Mouse (Mus musculus) B cell, adult 2 months (primary cell): ENCODE data around the gene Tns1.

Experiments used
- DNase-seq, 2 experiments: peaks; one replicate each; pipeline ENCODE4 v3.0.0; 2022

Tns1 gene

DNA sequence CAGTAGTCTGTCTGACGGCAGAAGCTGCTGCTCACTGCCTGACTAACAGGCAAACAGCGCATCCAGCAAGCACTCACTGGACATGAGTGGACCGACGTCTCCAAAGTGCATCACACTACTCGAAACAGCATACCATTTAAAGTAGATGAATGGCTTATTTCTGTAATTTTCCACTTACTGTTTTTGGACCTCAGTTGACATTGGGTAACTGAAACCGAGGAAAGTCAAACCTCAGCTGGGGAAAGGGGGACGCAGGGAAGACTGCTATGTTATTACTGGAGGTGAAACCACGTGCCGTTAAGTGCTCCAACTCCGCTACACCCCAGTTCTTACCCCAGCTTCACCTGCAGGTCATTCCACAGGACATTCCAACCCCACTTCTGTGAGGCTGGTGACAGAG lies 111.5 kb downstream of the Tns1 start:
- no peak for DNase-seq

GRCm38 (mm10) chr1:74009495-74009894 lies 114.8 kb downstream of the Tns1 start:
- no peak for DNase-seq

- no peak for DNase-seq
These were observed 115.3 kb downstream of the Tns1 start for GRCm38 (mm10) chr1:74008966-74009365.

DNA sequence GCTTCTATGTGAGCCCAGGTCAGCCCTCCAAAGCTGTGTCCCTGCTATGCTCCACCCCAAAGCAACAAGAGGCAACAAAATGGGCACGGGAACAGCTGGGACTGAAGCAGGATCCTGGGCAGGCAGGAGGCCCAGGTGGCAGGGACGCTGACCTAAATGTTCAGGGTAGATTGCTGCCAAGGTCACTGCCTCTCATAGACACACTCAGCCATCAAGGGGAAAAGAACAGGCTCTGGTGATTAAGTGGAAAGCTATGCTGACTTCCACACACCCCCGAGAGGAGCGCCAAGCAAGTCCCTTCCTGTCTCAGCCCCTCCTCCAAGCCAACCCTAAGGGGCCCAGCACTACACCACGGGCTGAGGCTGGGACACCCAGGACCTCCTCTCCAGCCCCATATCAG lies 115.8 kb downstream of the Tns1 start:
- no peak for DNase-seq

- DNase-seq: peak; percentile 8 to 14
These were observed 116.7 kb downstream of the Tns1 start for GRCm38 (mm10) chr1:74007398-74008050.

GRCm38 (mm10) chr1:74005020-74005419 lies 119.2 kb downstream of the Tns1 start:
- no peak for DNase-seq

- no peak for DNase-seq
These were observed 120.5 kb downstream of the Tns1 start for GRCm38 (mm10) chr1:74003723-74004122.

- no peak for DNase-seq
These were observed 122.8 kb downstream of the Tns1 start for GRCm38 (mm10) chr1:74001449-74001820.

- DNase-seq: no peak
These were observed 123.3 kb downstream of the Tns1 start for GRCm38 (mm10) chr1:74000810-74001448.

DNA sequence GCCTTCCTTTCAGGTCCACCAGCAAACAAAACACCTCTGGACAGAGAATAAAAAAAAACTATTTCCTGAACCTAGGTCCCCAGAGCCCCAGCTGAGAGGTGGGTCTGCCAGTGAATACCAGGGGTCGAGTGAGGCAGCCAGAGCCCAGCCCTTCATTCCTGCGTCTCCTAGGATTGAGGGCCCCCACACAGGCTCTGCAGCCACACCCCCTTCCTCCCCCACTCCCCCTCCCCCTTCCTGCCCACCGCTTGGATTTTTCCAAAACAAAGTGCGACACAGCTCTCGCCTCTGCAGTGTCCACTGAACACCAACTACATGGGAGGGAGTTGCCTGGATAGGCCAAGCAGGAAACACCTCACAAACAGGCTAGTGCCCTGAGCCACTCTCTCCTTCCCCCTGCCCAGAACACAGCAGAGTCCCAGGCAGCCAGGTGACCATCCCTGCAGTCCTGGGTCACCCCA lies 124.0 kb downstream of the Tns1 start:
- DNase-seq: no peak

DNA sequence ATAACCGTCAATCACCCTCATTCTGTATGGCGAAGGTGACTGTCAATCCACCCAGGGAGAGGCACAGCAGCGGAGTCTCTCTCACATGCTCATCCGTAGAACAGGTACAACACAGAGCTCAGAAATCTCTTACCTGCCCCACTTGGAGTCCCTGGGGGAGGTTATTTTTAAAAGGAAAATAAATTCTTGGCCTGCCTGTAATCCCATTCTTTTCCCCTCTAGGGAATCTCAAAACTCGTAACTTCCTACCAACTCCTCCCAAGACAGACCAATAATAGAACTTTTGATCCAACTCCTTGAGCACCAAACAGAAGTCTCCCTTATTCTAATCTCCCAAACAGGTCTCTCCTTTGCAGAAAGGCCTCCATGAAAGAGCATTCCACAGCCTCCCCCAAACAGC lies 124.7 kb downstream of the Tns1 start:
- no peak for DNase-seq

- DNase-seq: peak in 1 of 2 experiments; percentile 2
These were observed 125.3 kb downstream of the Tns1 start for GRCm38 (mm10) chr1:73998925-73999375.

DNA sequence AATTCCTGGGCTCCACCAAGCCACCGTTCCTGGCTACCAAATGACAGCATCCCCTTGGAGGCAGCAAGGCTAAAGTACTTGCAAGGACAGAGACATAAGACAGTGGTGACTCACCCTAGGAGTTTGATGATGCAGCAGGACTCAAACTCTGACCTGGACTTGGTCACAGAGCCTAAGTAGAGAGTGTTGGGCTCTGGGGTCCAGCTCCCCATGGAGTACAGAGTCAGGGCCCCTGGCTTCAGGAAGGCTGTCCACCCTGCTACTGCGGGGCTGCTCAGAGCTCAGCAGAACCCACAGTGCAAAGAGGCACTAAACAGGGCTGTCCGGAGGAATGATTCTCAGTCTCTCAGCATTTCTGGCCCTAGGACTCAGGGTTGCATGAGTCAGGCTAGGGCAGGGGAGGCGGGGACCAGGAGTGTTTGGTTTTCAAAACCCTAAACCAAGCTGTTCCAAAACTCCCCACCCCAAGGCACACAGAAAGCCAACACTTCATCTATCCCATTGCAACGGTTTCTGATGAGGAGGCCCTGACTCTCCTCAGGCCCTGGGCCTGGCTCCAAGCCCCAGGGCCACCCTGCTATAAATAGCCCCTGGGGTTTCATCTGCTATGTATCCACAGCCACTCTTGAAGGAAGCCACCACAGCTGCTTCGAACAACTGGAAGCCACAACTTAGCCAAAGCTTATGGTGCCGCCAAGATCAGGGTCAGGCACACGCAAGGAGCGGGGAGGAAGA lies 126.0 kb downstream of the Tns1 start:
- DNase-seq: no peak

DNA sequence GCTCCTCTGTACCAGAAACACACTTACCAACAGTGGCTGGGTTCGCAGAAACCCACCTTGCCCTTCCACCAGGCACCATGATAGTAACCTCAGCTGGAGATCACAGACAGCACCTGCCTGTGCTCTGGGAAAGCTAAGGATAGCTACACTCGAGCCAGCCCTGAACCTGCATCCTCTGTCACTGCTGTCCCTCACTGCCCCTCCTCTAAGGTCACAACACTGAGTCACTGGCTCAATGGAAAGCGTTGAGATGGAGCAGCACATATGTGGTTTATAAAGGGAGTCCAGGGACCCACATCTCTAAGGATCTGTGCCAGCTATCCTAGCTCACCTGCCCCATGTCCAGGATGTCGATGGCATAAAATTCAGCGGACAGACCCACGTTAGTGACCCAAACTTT lies 126.9 kb downstream of the Tns1 start:
- DNase-seq: no peak

GRCm38 (mm10) chr1:73996650-73997049 lies 127.6 kb downstream of the Tns1 start:
- no peak for DNase-seq

DNA sequence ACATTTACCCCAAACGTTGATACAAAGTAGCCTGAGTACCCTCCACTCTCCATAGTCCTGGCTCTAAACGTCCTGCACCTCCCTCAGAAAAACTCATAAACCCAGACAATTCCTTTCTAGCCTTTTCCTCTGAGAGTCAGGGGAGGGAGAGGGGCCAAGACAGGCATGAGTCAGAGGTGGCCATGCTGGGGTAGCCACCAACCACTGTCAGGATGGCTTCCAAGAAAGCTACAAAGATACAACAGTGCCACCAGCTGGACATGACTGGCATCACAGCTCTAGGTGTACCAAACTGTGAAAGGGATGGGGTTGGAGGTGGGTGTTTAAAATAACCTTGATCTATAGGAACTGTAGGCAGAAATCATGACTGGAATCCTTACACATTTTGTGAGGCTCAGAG lies 128.0 kb downstream of the Tns1 start:
- peak; percentile 57 to 62 for DNase-seq

- no peak for DNase-seq
These were observed 129.0 kb downstream of the Tns1 start for GRCm38 (mm10) chr1:73995063-73995810.

DNA sequence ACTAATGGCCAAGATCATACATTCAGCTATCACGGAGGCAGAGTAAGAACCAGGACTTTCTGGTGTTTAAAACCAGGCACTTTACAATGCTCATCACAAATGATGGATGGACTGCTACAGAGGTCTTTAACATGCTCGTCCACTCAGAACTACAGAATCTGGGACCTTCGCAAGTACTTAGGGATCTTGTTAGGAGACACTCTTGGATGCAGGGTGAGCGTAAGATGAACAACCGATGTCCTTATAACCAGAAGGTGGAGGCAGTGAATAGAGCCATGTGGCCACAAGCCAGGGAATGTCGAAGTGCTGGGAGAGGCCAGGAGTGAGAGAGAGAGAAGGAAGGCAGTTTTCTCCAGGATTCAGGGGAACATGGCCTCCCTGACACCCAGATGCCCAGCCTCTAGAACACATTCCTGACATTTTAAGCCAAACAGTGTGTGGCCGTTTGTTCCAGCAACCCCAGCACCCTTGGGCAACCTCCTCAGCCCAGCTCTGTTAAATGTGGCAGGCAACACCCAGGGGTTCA lies 130.3 kb downstream of the Tns1 start:
- no peak for DNase-seq

GRCm38 (mm10) chr1:73993279-73993678 lies 131.0 kb downstream of the Tns1 start:
- no peak for DNase-seq

DNA sequence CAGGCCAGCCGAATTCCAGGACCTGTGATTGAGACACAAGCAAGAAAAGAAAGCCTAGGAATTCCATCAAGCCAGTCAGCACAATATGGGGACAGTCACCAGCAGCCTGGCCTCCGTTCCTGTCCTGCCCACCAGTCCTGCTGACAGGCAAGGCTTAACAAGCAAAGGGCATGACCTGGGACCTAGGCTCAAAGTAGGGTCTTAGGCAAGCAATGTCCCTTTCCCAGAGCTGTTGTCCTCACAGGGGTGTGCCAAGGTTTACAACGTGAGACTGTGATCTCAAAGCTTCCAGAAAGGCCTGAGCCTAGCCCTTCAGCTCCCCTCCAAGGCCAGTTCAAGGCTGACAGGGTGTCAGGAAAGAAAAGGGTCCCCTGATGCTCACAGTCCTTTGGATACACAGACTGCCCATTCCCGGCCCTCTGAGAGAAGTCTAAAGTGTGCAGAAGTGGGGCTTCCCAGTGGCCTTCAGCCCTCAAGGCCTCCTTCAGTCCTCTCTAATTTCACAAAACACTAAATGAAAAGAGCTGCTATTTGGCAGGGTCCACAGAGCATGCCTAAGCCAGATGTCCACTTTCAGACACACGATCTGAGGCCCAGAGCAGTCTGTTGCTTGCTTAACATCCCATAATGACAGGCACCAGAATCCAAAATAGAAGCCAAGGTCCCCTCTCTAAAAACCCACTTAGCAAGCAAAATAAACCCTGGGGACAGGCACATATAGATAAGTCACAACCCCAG lies 131.9 kb downstream of the Tns1 start:
- no peak for DNase-seq

DNA sequence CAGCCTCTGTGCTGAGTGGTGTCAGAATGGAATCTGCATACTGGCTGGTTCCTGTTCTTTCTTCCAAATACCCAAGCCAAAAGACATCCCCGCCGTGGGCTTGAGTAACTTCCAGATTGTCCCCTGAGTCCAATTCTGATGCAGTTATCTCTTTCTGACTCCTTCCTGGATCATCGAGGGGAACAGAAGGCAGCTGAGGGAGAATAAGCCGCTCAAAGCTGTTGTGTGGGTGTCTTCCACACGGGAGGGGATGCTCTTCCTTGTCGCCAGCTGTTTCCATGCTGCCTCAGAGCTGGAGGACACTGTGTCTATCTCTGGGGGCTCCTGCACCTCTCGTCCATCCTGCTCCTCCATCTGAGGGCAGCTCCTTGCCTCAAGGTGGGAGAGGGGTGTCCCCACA lies 133.0 kb downstream of the Tns1 start:
- DNase-seq: no peak

DNA sequence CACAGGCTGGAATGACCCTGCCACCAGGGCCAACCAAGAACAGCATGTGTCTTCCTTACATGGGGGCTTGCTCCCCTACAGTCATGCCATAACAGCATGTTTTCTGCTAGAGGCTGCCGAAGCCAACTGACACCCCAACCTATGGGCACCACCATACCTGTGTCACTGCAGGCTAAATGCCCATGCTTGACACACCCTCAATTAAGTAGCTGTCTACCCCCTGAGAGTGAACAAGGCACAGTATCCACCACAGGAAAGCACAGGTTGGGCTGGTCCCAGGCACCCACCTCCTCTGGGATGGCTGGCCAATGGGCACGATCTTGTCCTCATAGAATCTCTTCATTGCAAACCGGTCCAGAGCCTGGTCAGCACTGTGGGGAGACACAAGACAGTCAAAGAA lies 134.2 kb downstream of the Tns1 start:
- no peak for DNase-seq
